Mouse (Mus musculus): ENCODE data around the gene Pomt1. TPM values are rescaled to one million over a fixed set of nuclear protein-coding genes. Genes with fewer than 3 reads are reported as not detected.

The Pomt1 gene
- total RNA-seq, 2 experiments from 2014 or later, result 11.5 TPM

- H3K4me3 ChIP-seq, result no peak overlapping the region
- no peak for TF ChIP-seq CTCF (IDR thresholded peaks at IDR 0.05)
- DNase-seq, result no peak
- intact Hi-C loops (cut with DNase I), result no loop called here
- no peak overlapping the region for H3K27ac ChIP-seq
These were observed 24.7 kb upstream of the Pomt1 start for GRCm38 (mm10) chr2:32211689-32212088.

DNA sequence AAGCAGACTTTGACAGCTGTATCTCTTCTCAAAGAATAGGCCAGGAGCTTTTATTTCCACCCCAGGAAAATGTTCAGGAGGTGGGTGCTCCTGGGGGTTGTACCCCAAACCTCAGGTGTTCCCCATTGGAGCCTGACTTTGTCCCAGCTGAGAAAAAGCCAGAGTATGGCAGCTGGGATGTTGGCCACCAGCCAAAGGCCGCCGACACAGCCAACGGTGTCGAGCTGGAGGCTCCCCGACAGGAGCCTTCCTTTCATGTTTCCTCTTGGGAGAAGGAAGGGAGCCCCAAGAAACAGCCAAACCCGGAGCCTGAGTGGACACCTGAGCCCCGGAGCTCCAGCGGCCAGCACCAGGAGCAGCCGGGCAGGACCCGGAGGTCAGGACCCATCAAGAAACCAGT is 23.4 kb upstream of the Pomt1 start:
- intact Hi-C loops (cut with DNase I), result no loop called here
- TF ChIP-seq CTCF (IDR thresholded peaks at IDR 0.05), result no peak
- Histone ChIP-seq H3K27ac (no peak overlapping the region), H3K4me3 (no peak overlapping the region)
- DNase-seq, result peak; percentile 53

DNA sequence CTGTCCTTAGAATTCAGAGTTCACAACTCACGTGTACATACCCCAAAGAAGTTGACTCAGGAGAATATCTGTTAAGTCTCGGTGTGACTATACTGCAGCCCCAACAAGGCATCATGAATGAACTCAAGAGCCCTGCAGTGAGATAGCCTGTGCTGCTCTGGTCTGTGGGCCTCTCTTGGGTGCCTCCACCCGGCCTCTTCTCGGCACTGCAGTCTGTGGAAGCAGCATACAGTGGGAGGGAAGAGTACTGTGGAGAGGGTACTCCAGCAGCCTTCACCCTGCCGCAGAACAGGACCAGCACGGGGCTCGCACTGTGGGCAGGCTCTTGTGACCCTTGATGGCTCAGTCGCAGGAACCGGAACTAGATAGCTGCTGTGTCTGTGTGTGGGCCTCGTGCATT is 20.8 kb upstream of the Pomt1 start:
- H3K4me3 ChIP-seq, result no peak overlapping the region
- H3K27ac ChIP-seq, result no peak overlapping the region
- TF ChIP-seq CTCF (IDR thresholded peaks at IDR 0.05), result no peak
- intact Hi-C loops (cut with DNase I), result no loop called here
- DNase-seq, result no peak

GRCm38 (mm10) chr2:32216506-32216905 is 19.9 kb upstream of the Pomt1 start:
- intact Hi-C loops (cut with DNase I), result no loop called here
- Histone ChIP-seq H3K4me3 (no peak overlapping the region), H3K27ac (peak overlapping the region; percentile 81; the same call in 1 of the 2 replicates)
- no peak for TF ChIP-seq CTCF (IDR thresholded peaks at IDR 0.05)
- DNase-seq, result no peak

DNA sequence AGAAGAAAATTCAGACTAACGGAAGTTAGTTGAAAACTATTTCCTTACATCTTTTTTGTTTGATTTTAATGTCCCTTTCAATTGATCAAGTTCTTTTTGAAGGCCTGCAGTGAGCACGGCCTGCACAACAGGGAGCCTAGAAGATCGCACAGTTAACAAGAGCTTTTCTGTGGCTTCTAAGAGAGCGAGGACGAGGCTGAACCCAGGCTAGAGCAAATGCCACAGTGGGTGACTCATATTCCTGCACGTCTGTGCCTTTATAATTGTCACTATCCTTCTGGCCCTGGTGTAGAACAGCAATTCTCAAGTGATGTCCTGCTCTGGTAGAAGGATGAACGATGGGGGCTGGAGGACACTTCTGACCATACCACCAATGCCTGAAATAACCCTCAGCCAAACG is 18.7 kb upstream of the Pomt1 start:
- no peak for TF ChIP-seq CTCF (IDR thresholded peaks at IDR 0.05)
- intact Hi-C loops (cut with DNase I), result no loop called here

GRCm38 (mm10) chr2:32218113-32218512 is 18.3 kb upstream of the Pomt1 start:
- Histone ChIP-seq H3K4me3 (no peak overlapping the region), H3K27ac (peak overlapping the region; percentile 81)
- intact Hi-C loops (cut with DNase I), result no loop called here
- DNase-seq, result peak; percentile 53
- no peak for TF ChIP-seq CTCF (IDR thresholded peaks at IDR 0.05)

More for the DNA sequence above, 18.7 kb upstream of the Pomt1 start:
- no peak overlapping the region for H3K4me3 ChIP-seq
- H3K27ac ChIP-seq, result peak overlapping the region; percentile 81
- DNase-seq, result no peak

DNA sequence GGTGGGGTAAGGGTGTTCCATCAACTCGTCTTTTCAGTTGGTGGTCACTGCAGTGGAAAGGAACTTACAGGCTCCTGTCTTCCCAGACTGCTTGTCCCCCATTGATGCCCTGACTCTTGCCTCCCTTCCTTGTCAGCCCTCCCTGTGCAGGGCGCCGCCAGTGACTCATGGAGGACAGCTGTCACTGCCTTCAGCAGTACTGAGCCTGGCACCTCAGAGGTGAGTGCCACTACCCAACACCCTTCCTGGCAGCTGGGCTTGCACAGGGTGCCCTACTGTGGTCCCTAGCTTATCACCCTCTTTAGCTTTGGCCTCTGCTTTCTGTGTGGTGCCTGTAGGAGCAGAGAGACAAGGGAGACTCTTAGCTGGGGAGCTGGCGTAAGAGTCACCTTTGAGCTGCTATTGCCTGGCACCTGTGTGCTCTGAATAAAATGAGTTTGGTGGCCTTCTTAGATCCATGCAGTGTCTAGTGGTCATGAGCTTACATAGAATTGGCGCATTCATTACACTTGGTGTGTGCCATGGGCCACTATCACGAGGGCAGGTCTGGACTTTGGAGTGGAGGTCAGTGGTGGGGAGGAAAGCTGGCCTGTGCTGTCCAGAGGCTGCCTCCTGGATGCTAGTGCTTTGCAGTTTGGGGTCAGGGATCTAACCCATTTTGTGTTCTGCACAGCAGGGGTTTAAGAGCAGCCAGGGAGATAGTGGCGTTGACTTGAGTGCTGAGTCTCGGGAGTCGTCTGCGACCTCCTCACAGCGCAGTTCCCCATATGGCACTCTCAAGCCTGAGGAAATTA is 17.7 kb upstream of the Pomt1 start:
- Histone ChIP-seq H3K27ac (peak overlapping the region; percentile 81), H3K4me3 (no peak overlapping the region)
- peak; percentile 39 for DNase-seq
- TF ChIP-seq CTCF (IDR thresholded peaks at IDR 0.05), result no peak
- intact Hi-C loops (cut with DNase I), result no loop called here

DNA sequence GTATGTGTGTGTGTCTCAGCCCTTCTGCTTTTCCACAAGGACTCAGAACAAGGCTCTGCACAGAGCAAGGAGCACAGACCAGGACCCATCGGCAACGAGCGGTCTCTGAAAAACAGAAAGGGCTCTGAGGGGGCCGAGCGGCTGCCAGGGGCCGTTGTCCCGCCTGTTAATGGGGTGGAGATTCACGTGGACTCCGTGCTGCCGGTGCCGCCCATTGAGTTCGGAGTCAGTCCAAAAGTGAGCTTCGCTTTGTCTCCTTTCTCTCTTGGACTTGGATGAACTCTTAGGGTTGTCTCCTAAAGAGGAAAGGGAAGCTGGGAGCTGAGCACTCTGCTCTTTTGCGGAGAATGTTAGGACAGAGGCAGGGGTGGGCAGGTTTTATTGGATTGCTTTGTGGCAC is 16.9 kb upstream of the Pomt1 start:
- H3K4me3 ChIP-seq, result no peak overlapping the region
- no peak for TF ChIP-seq CTCF (IDR thresholded peaks at IDR 0.05)
- intact Hi-C loops (cut with DNase I), result no loop called here
- DNase-seq, result peak; percentile 15
- H3K27ac ChIP-seq, result peak overlapping the region; percentile 81

GRCm38 (mm10) chr2:32220021-32220420 is 16.4 kb upstream of the Pomt1 start:
- peak; percentile 78 for DNase-seq
- Histone ChIP-seq H3K4me3 (no peak overlapping the region), H3K27ac (peak overlapping the region; percentile 81)
- no peak for TF ChIP-seq CTCF (IDR thresholded peaks at IDR 0.05)
- intact Hi-C loops (cut with DNase I), result no loop called here

GRCm38 (mm10) chr2:32220969-32221368 is 15.4 kb upstream of the Pomt1 start:
- TF ChIP-seq CTCF (IDR thresholded peaks at IDR 0.05), result no peak
- DNase-seq, result no peak
- Histone ChIP-seq H3K4me3 (no peak overlapping the region), H3K27ac (peak overlapping the region; percentile 81)
- intact Hi-C loops (cut with DNase I), result no loop called here

GRCm38 (mm10) chr2:32221577-32221976 is 14.8 kb upstream of the Pomt1 start:
- no peak overlapping the region for H3K4me3 ChIP-seq
- no peak for DNase-seq
- TF ChIP-seq CTCF (IDR thresholded peaks at IDR 0.05), result no peak
- no peak overlapping the region for H3K27ac ChIP-seq
- intact Hi-C loops (cut with DNase I), result no loop called here

GRCm38 (mm10) chr2:32222057-32222456 is 14.3 kb upstream of the Pomt1 start:
- Histone ChIP-seq H3K27ac (no peak overlapping the region), H3K4me3 (no peak overlapping the region)
- intact Hi-C loops (cut with DNase I), result no loop called here
- TF ChIP-seq CTCF (IDR thresholded peaks at IDR 0.05), result no peak
- DNase-seq, result no peak

DNA sequence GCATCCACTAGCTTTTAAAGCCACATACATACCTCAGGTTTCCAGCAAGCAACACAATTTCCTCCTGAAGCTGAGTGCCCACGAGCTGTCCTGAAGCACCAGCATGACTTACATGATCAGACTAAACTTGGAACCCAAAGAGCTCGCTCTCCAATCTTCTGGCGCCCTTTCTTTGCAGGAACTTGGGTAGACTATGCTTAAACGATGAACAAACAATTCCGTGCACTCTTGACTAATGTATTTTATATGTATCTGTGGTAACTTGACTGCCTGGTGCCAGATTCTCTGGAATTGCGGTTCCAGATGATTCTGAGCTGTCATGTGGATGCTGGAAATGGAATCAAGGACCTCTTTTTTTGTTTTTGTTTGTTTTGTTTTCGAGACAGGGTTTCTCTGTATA is 957 bp upstream of the Pomt1 start:
- intact Hi-C loops (cut with DNase I), result loop anchor here (5.0 kb wide), 1 partner anchor 83 kb away; the partner anchor contains the start of gene Prrc2b
- no peak for DNase-seq
- peak overlapping the region; percentile 75 for H3K4me3 ChIP-seq
- no peak for TF ChIP-seq CTCF (IDR thresholded peaks at IDR 0.05)
- H3K27ac ChIP-seq, result peak overlapping the region; percentile 92
